Mouse (Mus musculus) embryonic stem cell, embryonic (primary cell): ENCODE data around the gene Lrrn2.

Source experiments
- CTCF ChIA-PET, 4 experiments: fragments of 300-600 bp in 2 of 4; fragments of 350-600 bp in 2 of 4; sonication (Branson Sonifier 250); formaldehyde crosslinking; loops; one replicate each; lab custom pipeline; 2022; ENCODE audit warnings: inconsistent platforms in 2 of 4; lab: Charles Lee
- POLR2A ChIA-PET, 4 experiments: fragments of 300-600 bp in 2 of 4; fragments of 350-600 bp in 2 of 4; sonication (Branson Sonifier 250); formaldehyde crosslinking; loops; one replicate each; lab custom pipeline; 2022; ENCODE audit warnings: antibody characterized with exemption in 4 of 4, inconsistent platforms in 1 of 4; lab: Charles Lee

The Lrrn2 gene

DNA sequence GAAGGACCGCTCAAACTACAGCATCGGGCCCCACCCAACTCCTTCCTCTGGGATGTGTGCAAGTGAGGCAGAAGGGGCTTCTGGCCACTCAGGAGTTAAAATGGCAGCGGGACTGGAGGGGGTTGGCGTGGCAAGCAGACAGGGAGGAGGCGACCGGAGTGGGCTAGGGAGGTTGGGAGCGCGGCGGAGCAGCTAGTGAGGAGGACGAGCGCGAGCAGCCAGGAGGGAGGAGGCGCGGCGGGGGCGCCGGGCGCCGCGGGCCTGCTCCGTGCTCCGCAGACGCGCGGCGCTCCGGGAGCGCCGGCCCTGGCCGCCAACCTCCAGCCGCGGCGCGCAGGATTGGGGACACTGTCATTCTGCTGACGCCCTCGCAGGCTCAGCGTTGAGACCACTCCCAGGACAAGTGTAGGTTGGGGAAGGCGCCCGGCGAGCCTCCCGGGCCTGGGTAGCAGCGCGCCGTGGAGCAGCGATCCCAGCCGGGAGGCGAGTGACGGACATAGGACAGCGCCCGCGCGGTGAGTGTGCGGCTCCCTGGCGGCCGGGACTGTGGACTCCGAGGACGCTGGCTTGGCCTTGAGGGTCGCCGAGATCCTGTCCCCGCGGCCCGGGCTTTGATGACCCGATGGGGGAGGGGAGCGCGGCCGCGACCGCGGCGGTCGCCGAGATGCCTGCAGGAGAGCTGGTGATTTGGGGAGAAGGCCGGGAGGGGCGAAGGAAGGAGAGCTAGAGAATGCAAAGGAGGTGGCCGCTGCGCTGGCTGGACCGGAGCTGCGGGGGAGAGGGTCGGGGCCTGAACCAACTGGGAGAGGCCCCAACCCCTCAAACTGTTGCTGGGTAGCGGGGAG, at the start of gene Lrrn2:
Lrrn2 (plus strand) TSS at position 113 of the 845 bp plus-strand sequence.
- ChIA-PET CTCF (interaction anchor here in 2 of 4 experiments (0.8 to 1.5 kb wide), 6 partner anchors 9 to 122 kb away, joined by 3 to 4 read pairs (median 4); no protein-coding TSS in a partner anchor), POLR2A (interaction anchor here in 2 of 4 experiments (0.5 to 3.6 kb wide), 12 partner anchors 8 to 256 kb away, joined by 3 to 12 read pairs (median 3); no protein-coding TSS in a partner anchor)

- ChIA-PET CTCF (no interaction called here), POLR2A (interaction anchor here in 1 of 4 experiments (0.8 to 0.9 kb wide), 3 partner anchors 9 to 17 kb away, joined by 3 read pairs; no protein-coding TSS in a partner anchor)
Measured at GRCm38 (mm10) chr1:132831963-132832362, 48.1 kb upstream of the Lrrn2 start.

- POLR2A ChIA-PET, result interaction anchor here in 1 of 4 experiments (0.6 to 1.2 kb wide), 2 partner anchors 18 to 572 kb away, joined by 3 read pairs; no protein-coding TSS in a partner anchor
- CTCF ChIA-PET, result interaction anchor here in 1 of 4 experiments (0.6 kb wide), 1 partner anchor 127 kb away, joined by 3 read pairs; no protein-coding TSS in a partner anchor
Measured at GRCm38 (mm10) chr1:132834037-132834436, 46.0 kb upstream of the Lrrn2 start.

GRCm38 (mm10) chr1:132836895-132837294, 43.2 kb upstream of the Lrrn2 start:
- POLR2A ChIA-PET, result interaction anchor here in 2 of 4 experiments (0.6 to 0.8 kb wide), 2 partner anchors 47 to 49 kb away, joined by 3 read pairs; no protein-coding TSS in a partner anchor
- CTCF ChIA-PET, result interaction anchor here in 1 of 4 experiments (0.5 kb wide), 1 partner anchor 353 kb away, joined by 3 read pairs; no protein-coding TSS in a partner anchor

- POLR2A ChIA-PET, result interaction anchor here in 2 of 4 experiments (0.8 to 1.1 kb wide), 2 partner anchors 8 to 46 kb away, joined by 3 to 4 read pairs; no protein-coding TSS in a partner anchor
- CTCF ChIA-PET, result no interaction called here
Measured at GRCm38 (mm10) chr1:132837691-132838090, 42.4 kb upstream of the Lrrn2 start.

- CTCF ChIA-PET, result interaction anchor here in 1 of 4 experiments (0.6 kb wide), 1 partner anchor 125 kb away, joined by 3 read pairs; no protein-coding TSS in a partner anchor
- POLR2A ChIA-PET, result interaction anchor here in 1 of 4 experiments (1.1 kb wide), 1 partner anchor 9 kb away, joined by 4 read pairs; no protein-coding TSS in a partner anchor
Measured at GRCm38 (mm10) chr1:132838371-132838770, 41.7 kb upstream of the Lrrn2 start.

DNA sequence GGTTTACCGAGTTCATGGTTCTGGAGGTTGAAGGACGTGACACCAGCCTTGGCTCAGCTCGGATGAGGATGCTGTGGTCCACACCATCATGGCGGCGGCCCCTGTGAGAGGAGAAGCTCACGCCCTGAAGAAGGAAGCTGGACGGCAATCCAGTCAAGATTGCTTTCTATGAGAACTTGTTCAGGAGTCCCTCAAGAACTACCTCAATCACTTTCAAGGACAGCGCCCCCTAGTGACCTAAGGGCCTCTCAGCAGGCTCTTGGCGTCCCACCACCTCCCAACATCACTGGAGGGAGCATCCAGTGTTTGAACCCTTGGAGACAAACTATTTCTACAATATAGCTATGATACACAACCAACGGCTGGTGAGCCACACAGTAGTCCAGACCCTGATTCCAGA, 36.5 kb upstream of the Lrrn2 start:
- ChIA-PET POLR2A (interaction anchor here in 2 of 4 experiments (0.7 to 3.0 kb wide), 5 partner anchors 9 to 90 kb away, joined by 3 to 13 read pairs (median 3); no protein-coding TSS in a partner anchor), CTCF (interaction anchor here (0.6 to 2.0 kb wide), 10 partner anchors 8 to 470 kb away, joined by 3 to 6 read pairs (median 3); no protein-coding TSS in a partner anchor)

GRCm38 (mm10) chr1:132844088-132844804, 35.8 kb upstream of the Lrrn2 start:
- POLR2A ChIA-PET, result interaction anchor here in 3 of 4 experiments (0.5 to 3.0 kb wide), 6 partner anchors 9 to 538 kb away, joined by 3 to 13 read pairs (median 3); no protein-coding TSS in a partner anchor

GRCm38 (mm10) chr1:132845766-132846165, 34.3 kb upstream of the Lrrn2 start:
- POLR2A ChIA-PET, result no interaction called here
- CTCF ChIA-PET, result no interaction called here

More at GRCm38 (mm10) chr1:132844088-132844804, 35.8 kb upstream of the Lrrn2 start:
- CTCF ChIA-PET, result interaction anchor here (0.6 to 2.0 kb wide), 10 partner anchors 8 to 1103 kb away, joined by 3 to 6 read pairs (median 3); no protein-coding TSS in a partner anchor

DNA sequence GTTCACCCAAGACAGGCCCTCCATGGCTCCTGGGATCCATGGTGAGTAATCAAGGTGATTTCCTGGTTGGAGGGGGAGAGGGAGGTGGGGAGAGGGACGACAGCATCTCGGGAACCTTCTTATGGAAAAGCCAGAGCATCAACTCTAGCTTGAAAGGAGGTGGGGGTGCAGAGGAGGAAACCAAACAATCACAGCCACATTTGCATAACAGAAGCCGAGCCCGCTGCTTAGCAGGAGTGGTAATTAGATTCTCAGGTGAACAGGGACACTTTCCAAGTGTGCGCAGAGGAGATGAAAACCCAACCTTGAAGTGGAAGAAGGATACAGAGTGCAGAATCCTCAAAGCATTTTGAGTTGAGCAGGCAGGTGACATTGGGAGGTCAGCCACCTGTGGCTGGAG, 29.3 kb upstream of the Lrrn2 start:
- CTCF ChIA-PET, result interaction anchor here in 2 of 4 experiments (0.6 to 1.0 kb wide), 2 partner anchors 37 to 330 kb away, joined by 3 to 7 read pairs; no protein-coding TSS in a partner anchor
- POLR2A ChIA-PET, result interaction anchor here in 3 of 4 experiments (0.6 to 2.1 kb wide), 10 partner anchors 12 to 174 kb away, joined by 3 to 8 read pairs (median 3); partner anchors contain the start of gene Lrrn2 (in 1 of the 3)

- POLR2A ChIA-PET, result interaction anchor here in 2 of 4 experiments (0.9 to 3.7 kb wide), 10 partner anchors 8 to 380 kb away, joined by 3 to 13 read pairs (median 4); partner anchors contain the start of gene Lrrn2 (in 2 of the 2)
- CTCF ChIA-PET, result interaction anchor here in 3 of 4 experiments (0.5 to 1.4 kb wide), 4 partner anchors 8 to 282 kb away, joined by 3 to 7 read pairs (median 6); no protein-coding TSS in a partner anchor
Measured at GRCm38 (mm10) chr1:132851296-132851695, 28.8 kb upstream of the Lrrn2 start.

DNA sequence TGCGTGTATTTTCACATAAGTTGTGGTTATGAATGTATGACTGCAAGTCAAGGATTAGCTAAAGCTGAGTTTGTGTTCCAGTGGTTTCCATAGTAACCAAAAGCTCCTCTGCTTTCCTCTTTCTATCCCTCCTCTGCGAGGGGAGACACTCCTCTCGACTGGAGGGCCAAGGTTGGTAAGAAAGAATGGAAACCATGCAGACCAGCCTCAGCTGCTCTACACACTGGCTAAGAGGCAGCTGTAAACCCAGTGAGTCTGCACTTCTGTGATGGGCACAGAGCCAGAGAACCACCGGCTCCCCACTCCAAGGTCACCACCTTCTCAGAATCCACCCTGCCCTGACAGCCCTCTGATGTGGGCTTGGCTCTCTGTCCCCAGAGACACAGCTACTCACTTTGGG, 28.3 kb upstream of the Lrrn2 start:
- POLR2A ChIA-PET, result interaction anchor here in 3 of 4 experiments (0.6 to 3.7 kb wide), 14 partner anchors 8 to 380 kb away, joined by 3 to 13 read pairs (median 4); partner anchors contain the start of gene Lrrn2 (in 2 of the 3)
- CTCF ChIA-PET, result interaction anchor here in 3 of 4 experiments (0.5 to 1.4 kb wide), 7 partner anchors 8 to 773 kb away, joined by 3 to 8 read pairs (median 4); no protein-coding TSS in a partner anchor

GRCm38 (mm10) chr1:132853312-132853711, 26.8 kb upstream of the Lrrn2 start:
- ChIA-PET POLR2A (interaction anchor here in 3 of 4 experiments (0.6 to 3.7 kb wide), 11 partner anchors 8 to 54 kb away, joined by 3 to 13 read pairs (median 4); partner anchors contain the start of gene Lrrn2 (in 1 of the 3)), CTCF (interaction anchor here in 3 of 4 experiments (0.6 to 1.2 kb wide), 5 partner anchors 10 to 1043 kb away, joined by 3 to 5 read pairs (median 3); no protein-coding TSS in a partner anchor)

DNA sequence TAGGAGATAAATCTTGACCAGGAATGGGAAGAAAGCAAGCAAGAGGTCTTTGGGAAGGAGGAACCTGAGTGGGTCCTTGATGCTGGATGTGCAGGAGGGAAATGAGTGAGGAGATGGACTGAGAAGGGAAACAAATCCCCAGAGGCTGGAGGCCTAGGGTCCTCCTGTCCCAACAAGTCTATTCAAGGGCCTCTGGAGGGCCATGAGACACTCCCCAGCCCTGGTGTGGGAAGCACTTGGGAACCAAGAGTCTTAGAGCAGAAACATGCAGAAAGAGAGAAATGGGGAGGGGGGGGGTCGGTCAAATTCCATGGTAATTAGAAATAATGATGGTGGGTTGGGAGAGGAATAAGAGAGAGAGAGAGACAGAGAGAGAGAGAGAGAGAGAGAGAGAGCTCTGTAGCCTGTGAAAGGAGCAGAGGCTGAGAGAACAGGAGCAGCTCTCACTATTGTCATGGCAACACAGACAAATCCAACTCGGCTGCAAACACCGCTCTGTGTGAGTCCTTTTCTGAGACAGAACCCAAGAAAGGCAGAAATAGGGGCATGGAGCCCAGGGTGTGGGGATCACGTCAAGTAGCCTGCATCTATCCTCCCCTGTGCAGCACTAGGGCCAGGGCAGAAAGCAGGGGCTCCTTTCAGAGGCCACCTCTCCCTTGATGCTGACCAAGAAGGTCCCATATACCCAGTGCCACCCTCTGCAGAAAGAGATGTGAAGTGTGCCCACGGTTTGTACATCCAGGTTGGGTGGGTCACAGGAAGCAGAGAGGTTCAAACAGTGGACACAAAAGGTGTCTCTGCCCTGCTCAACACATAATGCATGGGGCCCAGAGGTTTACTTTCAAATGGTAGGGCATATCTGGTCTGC, 21.3 kb upstream of the Lrrn2 start:
- POLR2A ChIA-PET, result no interaction called here
- CTCF ChIA-PET, result interaction anchor here in 1 of 4 experiments (0.7 kb wide), 1 partner anchor 16 kb away, joined by 3 read pairs; no protein-coding TSS in a partner anchor

DNA sequence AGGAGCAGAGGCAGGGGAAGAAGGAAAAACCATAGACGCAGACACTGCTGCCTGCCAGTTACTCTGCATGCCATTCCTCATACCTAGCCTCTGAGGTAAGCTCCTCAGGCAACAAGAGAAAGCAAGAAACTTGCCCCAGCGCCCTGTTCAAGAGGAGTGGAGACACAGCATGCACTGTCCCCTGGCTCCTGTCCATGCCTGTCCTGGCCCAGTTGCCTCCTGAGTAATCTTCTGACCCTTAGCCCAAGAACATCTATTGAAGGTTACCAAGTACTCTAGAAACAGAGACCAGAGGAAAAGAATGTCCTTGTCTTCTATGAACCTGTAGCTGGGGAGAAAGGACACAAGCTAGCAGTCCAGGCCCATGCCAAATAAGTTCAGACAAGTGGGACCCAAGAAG, 15.9 kb upstream of the Lrrn2 start:
- POLR2A ChIA-PET, result interaction anchor here in 1 of 4 experiments (0.9 to 1.3 kb wide), 3 partner anchors 10 to 15 kb away, joined by 4 read pairs; no protein-coding TSS in a partner anchor

DNA sequence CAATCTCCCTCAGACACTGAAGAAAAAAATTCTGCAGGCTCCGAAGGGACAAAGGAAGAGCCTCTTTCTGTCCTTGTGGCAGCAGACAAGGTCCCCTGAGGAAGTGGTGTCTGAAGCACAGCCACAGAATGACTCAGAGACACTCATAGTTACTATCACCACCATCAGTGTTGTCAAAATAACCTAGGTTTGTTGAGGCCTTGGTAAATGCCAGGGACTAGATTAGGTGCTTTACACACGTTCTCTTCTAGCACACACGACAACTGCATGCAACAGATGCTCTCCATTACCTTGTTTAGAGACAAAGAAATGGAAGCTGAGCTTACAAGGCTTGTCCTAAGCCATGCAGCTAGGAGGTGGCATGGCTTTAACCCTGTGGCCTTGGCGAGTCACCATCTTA, 14.5 kb upstream of the Lrrn2 start:
- POLR2A ChIA-PET, result no interaction called here
- CTCF ChIA-PET, result no interaction called here

More for the DNA sequence above, 15.9 kb upstream of the Lrrn2 start:
- CTCF ChIA-PET, result no interaction called here
